Mouse (Mus musculus) liver, embryonic 11.5 days (tissue): ENCODE data around the gene Fastkd5. TPM values are rescaled to one million over a fixed set of nuclear protein-coding genes. Genes with fewer than 3 reads are reported as not detected.

ENCODE experiments used
- ATAC-seq: fragments of 200-750 bp; cut with Nextera tagmentation; replicated peaks from 2 replicates; pipeline ENCODE4 v1.8.0; 2017; ENCODE audit warnings: moderate number of reproducible peaks, mild to moderate bottlenecking, moderate TSS enrichment, moderate library complexity; ENCODE audit not compliant: low FRiP score
- DNase-seq: peaks from one replicate; pipeline ENCODE4 v3.0.0-alpha.2; 2017; ENCODE audit warnings: low spot score
- H3K27ac ChIP-seq: fragments of 300-500 bp; sonication (generic); 2 replicates; pipeline ENCODE4 v1.5.1; 2014; ENCODE audit warnings: mild to moderate bottlenecking, low read depth, low read length, control low read depth
- H3K27me3 ChIP-seq: fragments of 300-500 bp; sonication (generic); replicated peaks from 2 replicates; pipeline ENCODE4 v1.6.1; 2014; ENCODE audit warnings: low read length, mixed read lengths; ENCODE audit not compliant: control insufficient read depth, insufficient read depth
- H3K36me3 ChIP-seq: fragments of 300-500 bp; sonication (generic); 2 replicates; pipeline ENCODE4 v1.6.1; 2014; ENCODE audit warnings: mild to moderate bottlenecking, low read length, moderate library complexity, mixed read lengths; ENCODE audit not compliant: control insufficient read depth, insufficient read depth
- H3K4me1 ChIP-seq: fragments of 300-500 bp; sonication (generic); replicated peaks from 2 replicates; pipeline ENCODE4 v1.6.1; 2014; ENCODE audit warnings: low read length, mixed read lengths; ENCODE audit not compliant: control insufficient read depth, insufficient read depth
- H3K4me2 ChIP-seq: fragments of 300-500 bp; sonication (generic); 2 replicates; pipeline ENCODE4 v1.6.1; 2014; ENCODE audit warnings: mild to moderate bottlenecking, control low read depth, moderate library complexity
- H3K4me3 ChIP-seq: fragments of 300-500 bp; sonication (generic); 2 replicates; pipeline ENCODE4 v1.5.1; 2014; ENCODE audit warnings: low read depth, low read length, control low read depth
- H3K9ac ChIP-seq: fragments of 300-500 bp; sonication (generic); 2 replicates; pipeline ENCODE4 v1.6.1; 2014; ENCODE audit warnings: low read depth, low read length, control low read depth
- H3K9me3 ChIP-seq: fragments of 300-500 bp; sonication (generic); 2 replicates; pipeline ENCODE4 v1.6.1; 2016; ENCODE audit warnings: low read length, inconsistent platforms, mixed read lengths; ENCODE audit not compliant: control insufficient read depth
- WGBS: fragments of 180-500 bp; shearing (Covaris S2); extraction: QIAGEN DNeasy Blood & Tissue Kit; methylation state at CpG from one replicate; pipeline ENCODE4 v1.1.7; 2014; 5-methylcytosine and 5-hydroxymethylcytosine counted together
- polyA plus RNA-seq: library from polyadenylated mRNA; unstranded; fragments of >200 nt; fragmentation: Nextera tagmentation; extraction: Ambion mirVana; gene quantifications from 2 replicates; pipeline ENCODE4 v1.2.1, GENCODE M21; 2014

Fastkd5 gene
- 26.3 and 30.8 TPM in 2 replicates for polyA plus RNA-seq

GRCm38 (mm10) chr2:130629839-130630203 lies at the start of gene Fastkd5, which contains the start of gene Ubox5:
Gene Fastkd5, minus strand, starts transcription at chr2:130630027.
Gene Ubox5, minus strand, starts transcription at chr2:130630038.
- peak within 1 kb of the TSS; percentile 91 for H3K9ac ChIP-seq
- under 1% methylated on average over 25 of the region's 25 CpGs for WGBS
- H3K9me3 ChIP-seq: no peaks in the 10 kb centered on the region
- H3K4me3 ChIP-seq: peak within 1 kb of the TSS; percentile 93
- peak within 1 kb of the TSS; percentile 67 for H3K27ac ChIP-seq
- DNase-seq: peak; percentile 84
- peaks cover 8% of the 10 kb centered on the region for H3K4me1 ChIP-seq
- peaks cover 11% of the 10 kb centered on the region for H3K36me3 ChIP-seq
- H3K27me3 ChIP-seq: peaks cover 20% of the 10 kb centered on the region
- H3K4me2 ChIP-seq: peak within 1 kb of the TSS; percentile 85
- peak; percentile 83 for ATAC-seq

- no peak overlapping the region for H3K27ac ChIP-seq
- H3K9me3 ChIP-seq: no peaks in the 10 kb centered on the region
- H3K4me2 ChIP-seq: no peak overlapping the region
- ATAC-seq: no peak
- H3K27me3 ChIP-seq: no peaks in the 10 kb centered on the region
- H3K9ac ChIP-seq: no peak overlapping the region
- DNase-seq: no peak
- peaks cover 55% of the 10 kb centered on the region for H3K36me3 ChIP-seq
- H3K4me1 ChIP-seq: no peaks in the 10 kb centered on the region
- WGBS: 93% methylated on average over 12 of the region's 12 CpGs
- no peak overlapping the region for H3K4me3 ChIP-seq
Observed at GRCm38 (mm10) chr2:130679154-130679553, 49.3 kb upstream of the Fastkd5 start.

GRCm38 (mm10) chr2:130677211-130677610 lies 47.4 kb upstream of the Fastkd5 start:
- DNase-seq (no peak), ATAC-seq (no peak)
- H3K9ac ChIP-seq: no peak overlapping the region
- no peak overlapping the region for H3K4me3 ChIP-seq
- no peaks in the 10 kb centered on the region for H3K4me1 ChIP-seq
- H3K36me3 ChIP-seq: peaks cover 67% of the 10 kb centered on the region
- H3K9me3 ChIP-seq: no peaks in the 10 kb centered on the region
- WGBS: 80% methylated on average over 10 of the region's 10 CpGs
- no peak overlapping the region for H3K27ac ChIP-seq
- H3K4me2 ChIP-seq: no peak overlapping the region
- H3K27me3 ChIP-seq: no peaks in the 10 kb centered on the region

- H3K4me3 ChIP-seq: peak within 1 kb of the TSS; percentile 77
- H3K4me2 ChIP-seq: peak within 1 kb of the TSS; percentile 94
- peak; percentile 87 for DNase-seq
- peaks cover 29% of the 10 kb centered on the region for H3K4me1 ChIP-seq
- no peaks in the 10 kb centered on the region for H3K9me3 ChIP-seq
- H3K27me3 ChIP-seq: no peaks in the 10 kb centered on the region
- H3K36me3 ChIP-seq: peaks cover 13% of the 10 kb centered on the region
- peak; percentile 78 for ATAC-seq
- H3K27ac ChIP-seq: peak within 1 kb of the TSS; percentile 90
- WGBS: under 1% methylated on average over 31 of the region's 31 CpGs
- peak within 1 kb of the TSS; percentile 72 for H3K9ac ChIP-seq
Observed at GRCm38 (mm10) chr2:130667559-130667958, 37.7 kb upstream of the Fastkd5 start, which contains the start of gene Itpa. Gene Itpa, plus strand, starts transcription at chr2:130667610.

GRCm38 (mm10) chr2:130664102-130664701 lies 34.4 kb upstream of the Fastkd5 start, which contains the start of gene Ddrgk1:
Gene Ddrgk1, minus strand, starts transcription at chr2:130664659.
- peak; percentile 93 for DNase-seq
- H3K36me3 ChIP-seq: peaks cover 18% of the 10 kb centered on the region
- H3K4me1 ChIP-seq: peaks cover 22% of the 10 kb centered on the region
- H3K4me2 ChIP-seq: peak within 1 kb of the TSS; percentile 95
- peak within 1 kb of the TSS; percentile 94 for H3K27ac ChIP-seq
- peak within 1 kb of the TSS; percentile 87 for H3K9ac ChIP-seq
- peak within 1 kb of the TSS; percentile 56 for H3K4me3 ChIP-seq
- ATAC-seq: peak; percentile 92
- H3K27me3 ChIP-seq: no peaks in the 10 kb centered on the region
- WGBS: under 1% methylated on average over 40 of the region's 40 CpGs
- no peaks in the 10 kb centered on the region for H3K9me3 ChIP-seq

- Histone ChIP-seq H3K4me2 (peak overlapping the region; percentile 95), H3K9me3 (no peaks in the 10 kb centered on the region), H3K9ac (peak overlapping the region; percentile 87), H3K4me1 (peaks cover 16% of the 10 kb centered on the region), H3K27me3 (no peaks in the 10 kb centered on the region), H3K36me3 (peaks cover 22% of the 10 kb centered on the region), H3K27ac (peak overlapping the region; percentile 94), H3K4me3 (peak overlapping the region; percentile 56)
- 87% methylated on average over 11 of the region's 11 CpGs for WGBS
- ATAC-seq (no peak), DNase-seq (no peak)
Observed at GRCm38 (mm10) chr2:130663342-130663741, 33.5 kb upstream of the Fastkd5 start.

GRCm38 (mm10) chr2:130658530-130658929 lies 28.7 kb upstream of the Fastkd5 start:
- Histone ChIP-seq H3K36me3 (peaks cover 28% of the 10 kb centered on the region), H3K27me3 (no peaks in the 10 kb centered on the region), H3K9me3 (no peaks in the 10 kb centered on the region), H3K4me3 (no peak overlapping the region), H3K4me2 (no peak overlapping the region), H3K4me1 (peaks cover 21% of the 10 kb centered on the region), H3K9ac (no peak overlapping the region), H3K27ac (no peak overlapping the region)
- no peak for ATAC-seq
- DNase-seq: no peak
- WGBS: 94% methylated on average over 10 of the region's 10 CpGs

GRCm38 (mm10) chr2:130657541-130657940 lies 27.7 kb upstream of the Fastkd5 start:
- DNase-seq (no peak), ATAC-seq (no peak)
- H3K27me3 ChIP-seq: no peaks in the 10 kb centered on the region
- no peak overlapping the region for H3K4me2 ChIP-seq
- no peak overlapping the region for H3K27ac ChIP-seq
- peaks cover 18% of the 10 kb centered on the region for H3K4me1 ChIP-seq
- H3K36me3 ChIP-seq: peaks cover 26% of the 10 kb centered on the region
- no peak overlapping the region for H3K4me3 ChIP-seq
- WGBS: 90% methylated on average over 6 of the region's 6 CpGs
- H3K9me3 ChIP-seq: no peaks in the 10 kb centered on the region
- H3K9ac ChIP-seq: no peak overlapping the region

- no peak overlapping the region for H3K4me2 ChIP-seq
- peak overlapping the region; percentile 90 for H3K27ac ChIP-seq
- no peaks in the 10 kb centered on the region for H3K9me3 ChIP-seq
- ATAC-seq (no peak), DNase-seq (no peak)
- no peak overlapping the region for H3K4me3 ChIP-seq
- WGBS: 92% methylated on average over 9 of the region's 9 CpGs
- H3K9ac ChIP-seq: 0 out of 2 replicates have a peak overlapping the region, but pooled peaks have one; percentile 44
- no peaks in the 10 kb centered on the region for H3K27me3 ChIP-seq
- peaks cover 18% of the 10 kb centered on the region for H3K4me1 ChIP-seq
- peaks cover 18% of the 10 kb centered on the region for H3K36me3 ChIP-seq
Observed at GRCm38 (mm10) chr2:130656536-130656935, 26.7 kb upstream of the Fastkd5 start.
